Mouse (Mus musculus): ENCODE measurements around the gene Ski.

Ski gene

GRCm38 (mm10) chr4:155126602-155127372, 95.6 kb downstream of the Ski start:
- no peak for DNase-seq

DNA sequence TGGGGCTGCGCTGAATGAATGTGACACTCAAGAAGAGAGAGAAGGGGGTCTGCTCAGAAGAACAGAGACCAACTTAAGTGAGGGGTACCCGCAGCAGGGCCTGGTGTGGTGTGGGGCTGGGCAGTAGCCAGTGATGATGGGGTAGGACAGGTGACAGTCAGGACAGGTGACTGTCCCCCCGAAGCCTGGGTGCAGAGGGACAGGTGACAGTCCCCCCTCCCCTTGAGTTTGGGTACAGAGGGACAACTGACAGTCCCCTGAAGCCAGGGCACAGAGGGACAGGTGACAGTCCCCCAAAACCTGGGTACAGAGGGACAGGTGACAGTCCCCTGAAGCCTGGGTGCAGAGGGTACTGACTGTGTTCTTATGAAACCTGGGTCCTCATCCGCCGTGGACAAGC, 96.2 kb downstream of the Ski start:
- no peak for DNase-seq

DNA sequence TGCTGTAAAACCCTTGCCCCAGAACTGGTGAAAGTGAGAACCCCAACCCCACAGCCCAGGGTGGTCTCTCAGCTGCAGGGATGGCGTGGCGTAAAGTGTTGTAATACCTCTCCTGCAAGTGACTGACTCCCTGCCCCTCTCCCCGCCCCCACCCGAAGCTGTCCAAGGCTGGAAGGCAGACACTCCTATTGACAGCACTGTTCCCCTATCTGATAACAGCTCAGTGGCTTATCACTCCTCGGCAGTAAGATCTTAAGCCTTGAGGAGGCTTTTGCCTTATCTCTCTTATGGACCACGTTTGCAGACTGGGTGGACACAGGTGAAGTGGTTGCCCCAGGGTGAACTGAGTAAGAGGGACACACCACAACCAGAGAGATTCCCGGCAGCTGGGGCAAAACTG, 97.1 kb downstream of the Ski start:
- DNase-seq, result no peak

DNA sequence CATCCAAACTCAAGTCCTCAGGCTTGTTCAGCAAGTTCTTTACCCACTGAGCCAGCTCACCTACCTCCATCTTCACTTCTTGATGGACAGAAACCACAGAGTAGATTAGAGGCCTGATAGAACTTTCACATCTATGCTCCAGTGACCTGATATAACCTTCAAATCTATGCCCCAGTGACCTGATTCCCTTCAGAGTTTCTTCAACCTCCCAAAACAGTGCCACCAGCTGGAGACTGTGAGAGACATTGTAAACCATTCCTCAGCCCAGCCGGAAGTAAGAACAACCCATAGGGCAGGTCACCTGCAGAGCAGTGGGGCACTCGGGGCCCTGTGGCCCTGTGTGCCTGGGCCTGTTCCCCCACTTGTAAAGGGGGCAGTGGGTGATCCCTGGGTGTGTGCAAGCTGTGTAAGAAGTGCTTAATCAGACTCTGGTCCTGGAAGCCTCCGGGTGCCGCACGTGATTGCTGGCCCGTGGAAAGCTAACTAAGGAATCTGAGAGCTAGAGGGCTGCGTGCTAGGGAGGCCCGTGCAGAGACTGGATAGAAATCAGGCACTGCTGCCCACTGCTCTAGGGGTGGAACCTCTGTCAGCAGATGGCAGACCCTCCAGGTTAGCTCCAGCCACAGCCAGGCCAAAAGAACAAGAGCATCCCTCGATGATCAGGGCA, 98.4 kb downstream of the Ski start:
- no peak for DNase-seq

- DNase-seq, result no peak
Observed at GRCm38 (mm10) chr4:155122444-155123040, 99.8 kb downstream of the Ski start.

GRCm38 (mm10) chr4:155121915-155122443, 100.4 kb downstream of the Ski start:
- no peak for DNase-seq

DNA sequence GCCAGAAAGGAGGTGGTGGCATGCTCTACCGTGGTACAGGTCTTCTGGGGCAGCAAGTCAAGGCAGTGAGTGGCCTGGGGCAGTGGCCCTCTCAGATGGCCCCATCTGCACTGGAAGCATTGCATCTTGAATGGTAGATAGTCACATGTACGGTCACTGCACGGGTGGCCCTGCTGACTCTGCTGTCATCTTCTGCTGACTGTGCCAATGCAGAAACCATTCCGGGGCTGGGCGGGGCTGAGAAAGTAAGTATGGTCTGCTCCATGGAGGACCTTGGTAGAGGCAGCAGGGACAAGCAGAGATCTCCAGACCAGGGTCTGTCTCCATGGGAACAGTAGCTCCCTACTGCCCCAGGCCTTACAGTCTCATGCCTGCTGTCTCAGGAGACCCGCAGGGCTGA, 101.2 kb downstream of the Ski start:
- no peak for DNase-seq

GRCm38 (mm10) chr4:155120583-155120982, 101.8 kb downstream of the Ski start:
- no peak for DNase-seq

- no peak for DNase-seq
Observed at GRCm38 (mm10) chr4:155120038-155120437, 102.4 kb downstream of the Ski start.

- no peak for DNase-seq
Observed at GRCm38 (mm10) chr4:155118278-155118677, 104.1 kb downstream of the Ski start.

DNA sequence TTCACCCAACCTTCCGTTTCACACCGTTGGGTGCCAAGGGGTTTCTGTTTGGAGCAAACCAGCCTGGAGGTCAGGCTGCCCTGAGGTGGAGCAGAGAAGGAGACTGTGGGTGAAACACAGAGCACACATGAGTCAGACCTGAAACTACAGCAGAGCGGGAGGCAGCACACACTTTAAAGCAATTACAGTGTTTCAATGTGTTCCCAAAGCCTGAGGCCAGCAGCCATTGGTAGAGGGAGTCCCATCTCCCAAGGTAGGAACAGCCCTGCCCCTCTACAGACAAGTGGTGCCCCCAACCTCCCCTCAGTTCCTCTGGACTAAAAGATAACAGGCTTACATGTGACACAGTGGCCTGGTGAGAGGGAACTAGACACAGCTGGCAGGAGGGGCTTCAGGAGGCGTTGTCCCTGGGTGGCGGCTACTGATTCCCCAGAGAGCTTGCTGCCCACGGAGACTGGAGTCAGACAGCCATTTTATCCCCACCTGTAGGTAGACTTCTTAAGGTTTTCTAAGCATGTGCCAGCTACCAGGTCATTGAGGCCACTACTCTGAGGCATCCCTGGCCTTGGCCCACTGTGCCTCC, 104.9 kb downstream of the Ski start:
- no peak for DNase-seq

- DNase-seq, result no peak
Observed at GRCm38 (mm10) chr4:155116607-155117006, 105.8 kb downstream of the Ski start.

DNA sequence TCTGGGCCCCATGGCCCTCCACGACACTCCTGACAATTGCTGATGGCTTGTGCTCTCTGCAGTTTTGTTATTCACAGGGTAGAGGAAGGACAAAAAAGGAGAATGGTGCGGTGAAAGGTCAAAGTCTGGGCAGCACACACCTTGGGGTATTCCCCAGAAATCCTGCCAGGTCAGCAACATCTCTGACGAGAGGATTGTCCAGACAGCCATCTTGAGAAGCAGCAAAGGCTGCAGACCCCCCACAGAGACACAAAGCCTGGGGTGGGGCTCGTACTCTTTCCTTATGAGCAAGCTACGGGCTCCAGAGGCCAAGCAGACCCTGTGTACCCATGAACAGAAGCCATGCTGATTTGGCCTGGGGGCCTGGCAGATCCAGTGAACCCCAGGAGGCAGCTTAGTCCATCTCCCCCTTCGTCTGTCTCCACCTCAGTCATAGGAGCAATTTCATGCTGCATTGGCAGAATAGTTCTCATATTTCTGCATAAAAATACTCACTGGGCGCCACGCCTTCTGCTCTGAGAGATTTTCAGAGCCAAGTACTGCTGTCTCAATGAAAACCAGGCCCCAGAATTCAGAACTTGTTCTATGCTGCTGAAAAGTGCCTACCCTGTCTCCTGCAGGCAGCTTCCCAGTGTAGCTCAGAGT, 108.5 kb downstream of the Ski start:
- DNase-seq, result no peak

- no peak for DNase-seq
Observed at GRCm38 (mm10) chr4:155109471-155109870, 112.9 kb downstream of the Ski start.

DNA sequence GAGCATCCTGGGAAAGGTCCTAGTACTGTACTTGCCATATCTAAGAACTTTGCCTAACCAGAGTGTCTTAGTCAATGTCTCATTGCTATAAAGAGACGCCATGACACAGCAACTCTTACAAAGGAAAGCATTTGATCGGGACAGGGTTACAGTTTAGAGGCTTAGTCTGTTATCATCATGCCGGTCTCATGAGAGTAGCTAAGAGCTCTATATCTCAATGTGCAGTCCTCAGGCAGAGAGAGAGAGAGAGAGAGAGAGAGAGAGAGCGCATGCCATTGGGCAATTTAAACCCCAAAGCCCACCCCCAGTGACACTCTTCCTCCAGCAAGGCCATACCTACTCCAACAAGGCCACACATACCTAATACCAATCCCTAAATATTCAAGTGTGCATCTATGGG, 114.5 kb downstream of the Ski start:
- no peak for DNase-seq
